Mouse (Mus musculus): ENCODE measurements around the gene Cep170.

Gene Cep170

DNA sequence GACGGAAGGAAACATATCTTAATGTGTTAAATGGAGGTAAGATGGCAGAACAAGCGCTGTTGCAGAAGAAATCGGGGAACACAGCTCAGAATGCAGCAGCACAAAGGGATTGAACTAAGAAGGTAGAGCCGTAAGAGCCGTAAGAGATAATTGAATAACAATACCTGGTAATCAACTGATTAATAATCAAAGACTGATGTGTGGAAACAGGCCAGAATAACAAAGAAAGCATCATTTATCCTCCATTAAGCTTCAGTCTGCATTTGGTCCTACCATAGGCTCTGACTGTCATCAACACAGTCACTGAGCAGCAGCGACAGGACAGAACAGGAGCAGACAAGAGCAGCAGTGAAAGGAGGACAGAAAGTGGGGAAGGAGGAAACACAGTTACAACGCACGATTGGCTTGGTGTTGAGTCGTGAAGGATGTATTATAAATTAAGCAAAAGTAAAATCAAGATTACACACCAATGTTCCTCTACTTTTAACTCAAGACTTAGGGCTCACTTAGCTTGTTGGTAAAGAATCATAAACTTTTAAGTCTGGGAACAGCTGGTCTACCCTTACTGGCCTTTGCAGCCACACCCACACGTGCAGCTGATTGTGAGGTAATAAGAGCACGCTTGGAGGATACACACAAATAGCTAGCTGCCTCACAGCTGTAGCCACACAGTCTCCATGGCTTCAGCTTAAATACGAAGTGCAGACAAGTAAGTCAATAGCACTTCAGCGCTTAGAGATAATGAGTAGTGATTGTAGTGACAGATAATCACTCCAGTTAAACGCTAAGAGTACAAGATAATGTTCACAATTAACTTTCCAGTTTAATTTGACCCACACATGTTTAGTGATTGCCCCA, 59.8 kb downstream of the Cep170 start:
- in situ Hi-C loops (cut with MboI; ENCODE audit: low sequenced_read_pairs), result no loop called here

- in situ Hi-C loops (cut with MboI; ENCODE audit: low sequenced_read_pairs), result no loop called here
These were observed 64.2 kb downstream of the Cep170 start for GRCm38 (mm10) chr1:176749708-176750107.

DNA sequence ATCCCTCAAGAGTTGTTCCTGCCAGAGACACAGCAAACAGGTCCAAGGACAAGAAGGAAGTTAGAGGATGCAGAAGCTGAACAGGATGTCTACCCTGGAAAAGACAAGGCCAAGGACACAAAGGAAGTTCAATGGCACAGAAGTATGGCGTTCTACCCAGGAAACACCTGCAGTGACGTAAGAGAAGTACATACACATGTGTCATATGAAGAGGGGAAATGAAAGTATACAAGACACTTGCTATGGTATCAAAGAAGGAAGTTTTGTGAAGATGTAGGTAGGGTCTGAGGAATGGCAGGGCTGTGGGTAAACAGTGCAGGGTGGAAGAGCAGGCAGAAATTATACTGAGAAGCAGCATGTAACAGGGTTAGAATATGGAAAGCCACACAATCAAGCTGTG, 81.0 kb downstream of the Cep170 start:
- in situ Hi-C loops (cut with MboI; ENCODE audit: low sequenced_read_pairs), result no loop called here

DNA sequence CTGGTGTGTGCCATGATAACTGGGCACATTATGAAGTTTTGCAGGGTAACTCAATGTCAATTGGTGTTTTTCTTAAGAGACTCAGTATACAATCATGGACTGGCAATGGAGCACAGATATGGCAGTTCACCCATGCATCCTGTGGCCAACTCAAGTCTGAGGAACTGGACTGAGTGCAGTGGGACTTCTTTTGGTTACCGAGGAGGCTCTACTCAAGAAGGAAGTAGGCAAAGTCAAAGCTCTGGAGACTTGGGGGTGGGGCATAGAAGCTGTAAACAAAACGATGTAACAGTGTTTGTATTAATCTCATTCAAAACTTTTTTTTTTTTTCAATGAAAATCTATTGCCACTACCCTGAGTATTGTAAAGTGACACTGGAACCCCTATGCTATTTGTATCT, 83.3 kb downstream of the Cep170 start:
- in situ Hi-C loops (cut with MboI; ENCODE audit: low sequenced_read_pairs), result no loop called here

- in situ Hi-C loops (cut with MboI; ENCODE audit: low sequenced_read_pairs), result no loop called here
These were observed 86.5 kb downstream of the Cep170 start for GRCm38 (mm10) chr1:176727372-176727771.

DNA sequence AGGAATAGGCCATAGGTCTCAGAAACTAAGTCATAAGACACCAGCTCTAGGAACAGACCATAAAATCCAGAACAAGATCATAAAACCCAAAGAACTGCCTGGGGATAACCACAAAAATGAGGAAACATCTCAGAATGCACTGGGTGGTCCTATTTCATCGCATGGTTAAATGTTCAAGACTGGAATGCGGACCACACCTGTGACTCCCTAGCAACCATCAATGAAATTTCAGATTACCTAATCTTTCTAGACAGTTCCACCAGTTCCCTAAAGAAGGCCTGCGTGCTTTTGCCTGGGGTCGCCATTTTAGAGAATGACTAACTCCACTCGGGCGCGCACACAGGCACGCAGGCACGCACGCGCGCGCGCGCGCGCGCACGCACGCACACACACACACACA, 89.1 kb downstream of the Cep170 start:
- in situ Hi-C loops (cut with MboI; ENCODE audit: low sequenced_read_pairs), result loop anchor here (25.0 kb wide), 2 partner anchors 787 to 963 kb away; no protein-coding TSS in a partner anchor

DNA sequence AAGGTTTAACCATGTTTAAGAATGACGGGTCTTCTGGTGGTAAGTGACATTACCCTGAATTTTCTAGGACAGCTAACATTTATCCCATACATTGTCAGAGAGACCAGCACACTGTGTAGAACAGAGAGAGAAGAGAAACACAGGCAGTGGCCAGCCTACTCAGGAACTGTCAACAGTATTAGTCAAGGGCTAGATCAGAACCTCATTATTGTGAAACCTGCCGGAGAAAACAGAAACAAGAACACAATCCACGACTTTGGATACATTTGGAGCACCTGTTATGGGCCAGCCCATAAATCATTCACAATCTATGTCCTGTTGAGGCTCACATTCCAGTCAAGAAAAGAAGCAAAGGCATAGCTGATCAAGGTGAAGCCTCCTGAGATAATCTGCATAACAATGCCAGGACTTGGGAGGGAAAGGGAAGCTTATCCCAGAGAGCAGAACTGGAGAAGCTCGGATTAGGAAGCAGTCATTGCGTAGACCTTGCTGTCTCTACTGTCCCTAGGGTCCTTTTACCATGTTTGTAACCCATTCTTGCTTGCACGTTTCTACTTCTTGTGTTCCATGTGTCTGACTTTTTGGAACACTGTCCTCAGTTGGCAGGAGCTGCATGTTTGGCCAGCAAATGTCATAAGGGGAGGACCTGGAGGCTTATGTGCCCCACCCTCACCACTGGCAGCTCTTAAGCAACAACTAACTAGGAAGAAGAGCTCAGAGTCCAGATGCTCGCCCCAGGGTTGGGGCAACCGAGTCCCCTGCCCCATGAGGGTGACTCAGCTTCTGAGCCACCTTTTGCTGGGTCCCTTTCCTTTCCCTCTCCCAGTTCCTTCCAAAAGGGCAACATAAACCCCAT, 89.8 kb downstream of the Cep170 start:
- in situ Hi-C loops (cut with MboI; ENCODE audit: low sequenced_read_pairs), result loop anchor here (25.0 kb wide), 2 partner anchors 787 to 963 kb away; no protein-coding TSS in a partner anchor

- in situ Hi-C loops (cut with MboI; ENCODE audit: low sequenced_read_pairs), result loop anchor here (5.0 to 25.0 kb wide), 3 partner anchors 155 to 975 kb away; no protein-coding TSS in a partner anchor
These were observed 101.4 kb downstream of the Cep170 start for GRCm38 (mm10) chr1:176712436-176712835.

DNA sequence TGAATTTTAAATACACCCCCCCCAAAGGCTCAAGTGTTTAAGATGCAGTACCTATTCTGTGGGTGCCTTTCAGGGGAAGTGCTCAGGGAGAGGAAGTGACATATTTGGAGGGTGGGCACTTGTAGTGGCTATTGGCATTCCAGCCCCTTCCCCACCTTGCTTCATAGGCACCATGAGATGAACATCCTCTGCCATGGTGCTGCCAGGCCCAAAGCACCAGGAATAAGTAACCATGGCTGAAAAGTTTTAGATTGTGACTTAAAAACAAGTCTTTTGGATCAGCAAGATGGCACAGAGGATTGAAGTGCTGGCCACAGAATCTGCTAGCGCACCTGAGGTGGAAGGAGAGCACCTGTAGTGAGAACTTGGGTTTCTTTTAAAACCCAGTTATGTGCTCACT, 113.6 kb downstream of the Cep170 start:
- in situ Hi-C loops (cut with MboI; ENCODE audit: low sequenced_read_pairs), result loop anchor here (25.0 kb wide), 2 partner anchors 763 to 987 kb away; no protein-coding TSS in a partner anchor

DNA sequence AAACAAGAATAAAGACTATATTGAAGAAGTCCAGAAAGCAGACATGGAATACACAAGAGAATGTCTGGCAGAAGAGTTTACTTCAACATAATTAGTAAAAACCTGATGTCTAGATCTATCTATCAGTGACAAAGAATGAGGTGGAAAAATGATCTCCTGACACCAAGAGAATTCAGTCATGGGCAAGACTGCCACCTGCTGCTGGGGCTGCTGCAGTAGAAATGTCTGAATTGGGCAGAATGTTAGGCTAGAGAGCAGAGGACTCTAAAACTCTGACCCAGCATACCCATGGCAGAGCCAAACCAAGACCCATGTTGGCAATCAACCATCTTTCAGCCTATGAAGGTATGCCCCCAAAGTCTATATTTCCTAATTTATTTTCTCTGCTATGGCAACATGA, 114.1 kb downstream of the Cep170 start:
- in situ Hi-C loops (cut with MboI; ENCODE audit: low sequenced_read_pairs), result loop anchor here (25.0 kb wide), 2 partner anchors 762 to 988 kb away; no protein-coding TSS in a partner anchor

- in situ Hi-C loops (cut with MboI; ENCODE audit: low sequenced_read_pairs), result no loop called here
These were observed 115.2 kb downstream of the Cep170 start for GRCm38 (mm10) chr1:176698647-176699046.

DNA sequence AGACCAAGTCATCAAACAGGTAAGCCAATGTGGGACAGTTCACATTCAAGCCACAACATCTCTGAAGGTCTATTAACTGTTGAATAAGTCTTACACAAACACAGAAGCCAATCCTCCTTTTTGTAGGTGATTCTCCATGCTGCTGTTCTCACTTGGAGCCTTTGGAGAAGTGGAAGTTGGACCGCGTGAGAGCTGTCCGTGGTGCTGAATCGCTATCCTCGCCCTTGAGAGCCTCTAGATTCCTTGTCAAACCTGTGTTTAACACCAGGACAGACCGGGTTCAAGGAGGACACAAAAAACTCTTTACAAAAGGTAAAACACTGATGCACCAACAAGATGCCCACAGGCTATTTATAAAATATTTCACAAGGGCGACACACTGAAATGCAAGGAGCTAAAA, 116.8 kb downstream of the Cep170 start:
- in situ Hi-C loops (cut with MboI; ENCODE audit: low sequenced_read_pairs), result no loop called here

DNA sequence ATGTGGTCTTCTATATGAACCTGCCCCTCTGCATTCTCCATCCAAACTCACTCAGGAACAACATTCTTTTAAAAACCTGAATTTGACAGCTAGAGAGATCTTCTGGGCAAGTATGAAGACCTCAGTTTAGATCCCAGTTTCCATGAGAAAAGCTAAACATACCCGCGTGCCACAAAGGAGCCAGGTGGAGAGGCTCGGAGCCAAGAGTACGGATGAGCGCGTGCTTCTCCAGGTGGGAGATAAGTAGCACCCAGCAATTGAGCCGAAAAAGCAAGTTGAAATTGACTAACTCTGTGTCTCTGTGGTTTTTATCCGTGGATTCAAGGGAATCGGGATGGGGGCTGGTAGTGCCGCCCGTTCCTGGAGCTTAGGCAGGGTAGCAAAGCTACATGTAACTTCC, 122.8 kb downstream of the Cep170 start:
- in situ Hi-C loops (cut with MboI; ENCODE audit: low sequenced_read_pairs), result no loop called here

- in situ Hi-C loops (cut with MboI; ENCODE audit: low sequenced_read_pairs), result no loop called here
These were observed 125.5 kb downstream of the Cep170 start for GRCm38 (mm10) chr1:176688251-176688880.

Data from CH12F3 (cell line).